Mouse (Mus musculus) kidney, postnatal 0 days (tissue): ENCODE measurements around the gene Sirt4. TPM values are rescaled to one million over a fixed set of nuclear protein-coding genes. Genes with fewer than 3 reads are reported as not detected.
"Not testable (repeated sequence)": the region's sequence is repeated elsewhere in the genome, so short reads cannot be mapped to it uniquely, and the experiment has no call there.

ENCODE experiments used
- ATAC-seq: fragments of 200-750 bp; cut with Nextera tagmentation; replicated peaks from 2 replicates; pipeline ENCODE4 v1.8.0; 2017; ENCODE audit warnings: low read depth, moderate number of reproducible peaks, moderate TSS enrichment, moderate library complexity; ENCODE audit not compliant: low FRiP score
- DNase-seq: peaks from one replicate; pipeline ENCODE4 v3.0.0-alpha.2; 2016; ENCODE audit warnings: low spot score
- H3K27ac ChIP-seq: fragments of 300-500 bp; sonication (generic); 2 replicates; pipeline ENCODE4 v1.5.1; 2014; ENCODE audit warnings: mild to moderate bottlenecking
- H3K27me3 ChIP-seq: fragments of 300-500 bp; sonication (generic); 2 replicates; pipeline ENCODE4 v1.6.1; 2014; ENCODE audit warnings: low read length, mixed read lengths; ENCODE audit not compliant: insufficient read depth
- H3K36me3 ChIP-seq: fragments of 300-500 bp; sonication (generic); 2 replicates; pipeline ENCODE4 v1.6.1; 2014; ENCODE audit warnings: low read length, mixed read lengths; ENCODE audit not compliant: insufficient read depth
- H3K4me1 ChIP-seq: fragments of 300-500 bp; sonication (generic); replicated peaks from 2 replicates; pipeline ENCODE4 v1.6.1; 2014; ENCODE audit warnings: antibody characterized with exemption, low read length, mixed read lengths; ENCODE audit not compliant: insufficient read depth
- H3K4me2 ChIP-seq: fragments of 300-500 bp; sonication (generic); 2 replicates; pipeline ENCODE4 v1.6.1; 2014; ENCODE audit warnings: mild to moderate bottlenecking, low read length, moderate library complexity, mixed read lengths
- H3K4me3 ChIP-seq: fragments of 300-500 bp; sonication (generic); replicated peaks from 2 replicates; pipeline ENCODE4 v1.5.1; 2014; ENCODE audit warnings: low read depth, low read length
- H3K9ac ChIP-seq: fragments of 300-500 bp; sonication (generic); 2 replicates; pipeline ENCODE4 v1.6.1; 2014; ENCODE audit warnings: low read depth, low read length
- H3K9me3 ChIP-seq: fragments of 300-500 bp; sonication (generic); replicated peaks from 2 replicates; pipeline ENCODE4 v1.6.1; 2016; ENCODE audit warnings: low read length, inconsistent platforms, mixed read lengths
- CTCF ChIP-seq: IDR thresholded peaks from 2 replicates; pipeline ENCODE4 v1.5.1; 2016; ENCODE audit warnings: antibody characterized with exemption, low read depth, mild to moderate bottlenecking, moderate library complexity
- WGBS: fragments of 180-500 bp; shearing (Covaris S2); extraction: QIAGEN DNeasy Blood & Tissue Kit; methylation state at CpG from one replicate; pipeline ENCODE4 v1.1.7; 2014; 5-methylcytosine and 5-hydroxymethylcytosine counted together
- polyA plus RNA-seq: library from polyadenylated mRNA; unstranded; fragments of >200 nt; fragmentation: Nextera tagmentation; extraction: Ambion mirVana; gene quantifications from 2 replicates; pipeline ENCODE4 v1.2.1, GENCODE M21; 2015

The Sirt4 gene
- polyA plus RNA-seq, 1 experiment from 2014 or later: 19.6 TPM

GRCm38 (mm10) chr5:115507267-115507980, 22.9 kb upstream of the Sirt4 start:
- peak overlapping the region; percentile 78 for H3K27ac ChIP-seq

DNA sequence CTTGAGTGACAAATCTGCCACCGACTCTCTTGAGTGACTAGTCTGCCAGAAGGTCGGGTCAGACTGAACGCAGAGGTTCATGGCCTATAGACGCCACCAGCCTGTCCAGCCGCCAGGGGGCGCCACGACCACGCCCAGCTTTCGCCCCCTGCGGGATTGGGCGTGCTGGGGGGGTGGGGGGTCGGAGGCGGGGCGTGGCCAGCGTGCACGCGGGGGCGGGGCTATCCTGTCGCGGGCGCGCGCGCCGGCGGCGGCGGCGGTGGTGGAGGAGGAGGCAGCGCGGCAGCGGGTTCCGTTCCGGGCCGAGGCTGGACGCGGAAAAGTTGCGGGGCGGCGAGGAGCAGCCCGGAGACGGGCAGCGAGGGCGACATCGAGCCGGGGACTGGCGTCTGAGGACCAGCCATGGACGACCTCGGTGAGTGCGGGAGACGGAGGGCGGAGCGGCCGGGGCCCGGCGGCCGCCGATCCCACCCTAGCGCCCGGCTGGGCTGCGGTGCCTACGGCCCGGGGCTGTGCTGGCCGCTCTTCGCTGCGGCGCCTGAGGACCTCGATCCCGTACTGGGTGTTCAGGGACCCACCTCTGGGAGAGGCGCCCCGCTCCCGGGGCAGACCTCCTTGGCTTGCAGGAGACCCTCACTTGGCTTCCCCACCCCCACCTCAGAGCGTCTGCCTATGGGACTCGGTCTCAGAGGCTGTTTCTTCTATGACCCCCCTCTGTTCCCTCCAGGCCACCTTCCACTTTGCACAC, 22.1 kb upstream of the Sirt4 start, which contains the start of gene Pxn:
Pxn (plus strand) TSS at position 223 of the 748 bp plus-strand sequence.
- Histone ChIP-seq H3K4me2 (peak within 1 kb of the TSS; percentile 88), H3K27ac (peak within 1 kb of the TSS; percentile 78), H3K4me3 (peak within 1 kb of the TSS; percentile 93), H3K36me3 (no peaks in the 10 kb centered on the region), H3K9me3 (no peaks in the 10 kb centered on the region), H3K27me3 (no peaks in the 10 kb centered on the region), H3K9ac (peak within 1 kb of the TSS; percentile 96), H3K4me1 (peaks cover 30% of the 10 kb centered on the region)
- WGBS: under 1% methylated on average over 45 of the region's 74 CpGs
- TF ChIP-seq CTCF: peak; percentile 89
- peak; percentile 67 for ATAC-seq
- DNase-seq: peak; percentile 87

More at GRCm38 (mm10) chr5:115507267-115507980, 22.9 kb upstream of the Sirt4 start:
- Histone ChIP-seq H3K4me2 (peak overlapping the region; percentile 88), H3K27me3 (no peaks in the 10 kb centered on the region), H3K9me3 (no peaks in the 10 kb centered on the region), H3K4me3 (peak overlapping the region; percentile 93), H3K4me1 (peaks cover 30% of the 10 kb centered on the region), H3K9ac (peak overlapping the region; percentile 96), H3K36me3 (no peaks in the 10 kb centered on the region)
- DNase-seq (no peak), ATAC-seq (no peak)
- WGBS: 9% methylated on average over 12 of the region's 12 CpGs
- TF ChIP-seq CTCF: no peak

DNA sequence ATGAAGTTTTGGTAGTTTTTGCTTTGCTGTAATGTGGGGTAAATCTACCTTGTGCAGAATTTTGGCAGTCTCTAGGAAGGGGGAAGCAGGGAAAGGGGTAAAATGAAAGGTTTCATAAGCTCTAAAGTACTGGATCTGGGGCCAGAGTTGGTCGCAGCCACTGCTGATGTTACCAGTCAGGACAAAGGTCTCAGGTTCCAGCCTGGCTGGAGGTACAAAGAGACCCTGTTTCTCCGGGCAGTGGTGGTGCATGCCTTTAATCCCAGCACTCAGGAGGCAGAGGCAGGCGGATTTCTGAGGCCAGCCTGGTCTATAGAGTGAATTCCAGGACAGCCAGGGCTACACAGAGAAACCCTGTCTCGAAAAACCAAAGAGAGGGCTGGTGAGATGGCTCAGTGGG, 21.1 kb upstream of the Sirt4 start:
- 66% methylated on average over 4 of the region's 4 CpGs for WGBS
- DNase-seq, H3K4me3 ChIP-seq, H3K27ac ChIP-seq, H3K4me2 ChIP-seq, ATAC-seq, H3K27me3 ChIP-seq, H3K36me3 ChIP-seq, H3K9me3 ChIP-seq, H3K9ac ChIP-seq: not testable (repeated sequence)
- H3K4me1 ChIP-seq: peaks cover 30% of the 10 kb centered on the region

DNA sequence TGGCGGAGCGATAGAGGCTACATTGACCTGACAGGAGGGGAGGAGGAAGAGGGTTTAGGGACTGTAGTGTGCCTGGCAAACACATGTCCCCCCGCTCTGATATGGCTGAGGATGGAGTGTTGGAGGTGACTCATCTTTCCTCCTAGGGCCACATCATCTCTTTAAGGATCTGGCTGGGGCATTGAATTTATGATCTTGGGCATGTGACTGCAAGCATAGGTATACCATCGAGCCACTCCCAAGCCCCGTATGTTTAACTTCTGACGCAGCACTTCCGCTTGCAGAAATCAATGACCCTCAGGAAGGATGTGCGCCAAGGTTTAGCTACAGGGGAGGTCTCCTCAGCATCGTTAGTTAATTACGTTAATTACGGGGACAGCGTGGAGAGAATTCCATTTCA, 18.5 kb upstream of the Sirt4 start:
- no peak overlapping the region for H3K4me2 ChIP-seq
- no peaks in the 10 kb centered on the region for H3K9me3 ChIP-seq
- H3K4me3 ChIP-seq: no peak overlapping the region
- peaks cover 12% of the 10 kb centered on the region for H3K4me1 ChIP-seq
- no peak overlapping the region for H3K9ac ChIP-seq
- H3K27me3 ChIP-seq: no peaks in the 10 kb centered on the region
- no peak overlapping the region for H3K27ac ChIP-seq
- ATAC-seq (no peak), DNase-seq (no peak)
- no peak for TF ChIP-seq CTCF
- WGBS: 53% methylated on average over 12 of the region's 12 CpGs
- no peaks in the 10 kb centered on the region for H3K36me3 ChIP-seq

GRCm38 (mm10) chr5:115500383-115500935, 15.9 kb upstream of the Sirt4 start:
- H3K27ac ChIP-seq: peak overlapping the region; percentile 21; the same call in 1 of the 2 replicates
- no peak overlapping the region for H3K4me3 ChIP-seq
- H3K9ac ChIP-seq: no peak overlapping the region
- H3K4me1 ChIP-seq: peaks cover 4% of the 10 kb centered on the region; the same call in 1 of the 2 replicates
- ATAC-seq: no peak
- H3K9me3 ChIP-seq: no peaks in the 10 kb centered on the region
- H3K4me2 ChIP-seq: no peak overlapping the region
- H3K27me3 ChIP-seq: no peaks in the 10 kb centered on the region
- no peaks in the 10 kb centered on the region for H3K36me3 ChIP-seq
- no peak for TF ChIP-seq CTCF
- WGBS: 34% methylated on average over 12 of the region's 12 CpGs
- no peak for DNase-seq
